Mouse (Mus musculus): Measurements from ENCODE around the gene Tnc.

Tnc gene

DNA sequence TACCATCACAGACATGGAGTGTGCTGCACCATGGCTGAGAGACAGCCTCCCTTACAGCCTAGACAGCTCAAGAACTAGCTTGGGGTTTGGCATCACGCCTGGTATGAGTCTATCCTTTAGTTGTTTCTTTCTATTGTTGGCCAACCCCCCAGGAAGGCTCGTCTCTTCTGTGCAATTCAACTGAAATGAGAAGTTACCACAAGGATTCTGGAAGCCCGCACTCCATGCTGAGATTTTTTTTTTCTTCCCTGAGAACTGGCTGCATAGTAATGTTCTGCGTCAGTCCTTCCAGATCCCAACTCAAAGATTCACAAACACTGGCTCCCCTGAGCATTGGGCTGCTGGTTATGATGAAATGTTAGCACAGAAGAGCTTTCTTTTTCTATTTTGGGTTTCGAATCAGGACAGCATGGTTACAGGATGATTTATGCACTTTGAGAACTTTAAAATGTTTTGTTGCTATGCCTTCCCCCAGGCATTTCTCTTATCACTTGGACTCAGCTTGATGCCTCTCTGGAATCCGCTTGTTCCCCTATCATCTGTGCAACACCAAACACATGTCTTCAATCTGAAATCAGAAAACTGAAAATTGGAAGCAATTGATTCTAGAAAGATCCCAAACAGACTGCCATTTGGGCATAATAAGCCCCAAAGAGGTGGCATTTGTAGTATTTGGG, 29.7 kb upstream of the Tnc start:
- H3K4me3 ChIP-seq (replicated peaks; ENCODE audit: low read length), result no peak overlapping the region
- no peaks in the 10 kb centered on the region for H3K9me3 ChIP-seq (ENCODE audit: low read length)
- H3K27me3 ChIP-seq (ENCODE audit: insufficient read depth, low read length), result no peaks in the 10 kb centered on the region
- H3K36me3 ChIP-seq (ENCODE audit: insufficient read depth, low read length), result no peaks in the 10 kb centered on the region
- TF ChIP-seq NANOG (IDR thresholded peaks at IDR 0.05; ENCODE audit: borderline replicate concordance, low read length) (no peak), POU5F1 (IDR thresholded peaks at IDR 0.05; ENCODE audit: borderline replicate concordance, low read length) (no peak), CTCF (conservative IDR thresholded peaks at IDR 0.05; ENCODE audit: low read length) (no peak)
- no peaks in the 10 kb centered on the region for H3K4me1 ChIP-seq (replicated peaks; ENCODE audit: low read depth, low read length)

DNA sequence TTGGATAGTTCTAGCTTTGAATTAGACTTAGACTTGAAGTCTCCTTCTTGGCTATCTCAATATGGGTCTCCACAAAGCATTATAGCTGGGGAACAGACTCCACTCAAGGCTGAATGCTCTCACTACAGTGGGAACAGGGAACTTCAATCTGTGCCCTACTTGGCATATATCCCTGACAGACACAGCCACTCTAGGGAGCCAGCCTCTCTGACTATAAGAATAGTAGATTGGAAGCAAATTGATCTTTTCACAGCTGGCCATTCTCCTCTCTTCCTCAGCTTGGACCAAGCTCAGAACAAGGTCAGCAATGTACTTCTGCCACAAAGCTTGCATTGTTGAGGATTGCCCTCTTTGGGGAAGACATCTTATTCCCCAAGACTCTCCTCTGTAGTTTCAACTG, 27.9 kb upstream of the Tnc start:
- H3K27me3 ChIP-seq (ENCODE audit: insufficient read depth, low read length), result no peaks in the 10 kb centered on the region
- no peaks in the 10 kb centered on the region for H3K9me3 ChIP-seq (ENCODE audit: low read length)
- no peaks in the 10 kb centered on the region for H3K36me3 ChIP-seq (ENCODE audit: insufficient read depth, low read length)
- no peaks in the 10 kb centered on the region for H3K4me1 ChIP-seq (replicated peaks; ENCODE audit: low read depth, low read length)
- H3K4me3 ChIP-seq (replicated peaks; ENCODE audit: low read length), result no peak overlapping the region
- TF ChIP-seq POU5F1 (IDR thresholded peaks at IDR 0.05; ENCODE audit: borderline replicate concordance, low read length) (no peak), NANOG (IDR thresholded peaks at IDR 0.05; ENCODE audit: borderline replicate concordance, low read length) (no peak), CTCF (conservative IDR thresholded peaks at IDR 0.05; ENCODE audit: low read length) (no peak)

DNA sequence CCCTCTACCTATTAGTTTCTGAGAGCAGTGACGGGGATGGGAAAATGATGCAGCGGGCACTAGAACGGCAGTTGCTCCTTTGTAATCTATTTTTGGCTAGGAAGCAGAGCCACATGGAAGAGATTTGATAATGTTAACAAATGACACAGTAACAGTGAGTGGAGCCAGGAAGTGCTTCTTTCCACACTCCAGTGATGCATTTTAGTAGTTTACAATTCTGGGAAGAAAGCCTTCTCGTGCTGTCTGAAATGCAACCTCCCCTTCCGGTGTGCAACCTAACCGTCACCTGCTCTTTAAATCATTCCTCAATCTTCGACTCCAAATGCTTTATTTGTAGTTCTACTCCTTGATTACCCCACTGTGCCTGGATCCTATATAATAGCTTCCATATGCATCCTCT, 20.6 kb upstream of the Tnc start:
- no peak overlapping the region for H3K4me3 ChIP-seq (replicated peaks; ENCODE audit: low read length)
- TF ChIP-seq CTCF (conservative IDR thresholded peaks at IDR 0.05; ENCODE audit: low read length) (no peak), NANOG (IDR thresholded peaks at IDR 0.05; ENCODE audit: borderline replicate concordance, low read length) (no peak), POU5F1 (IDR thresholded peaks at IDR 0.05; ENCODE audit: borderline replicate concordance, low read length) (no peak)
- H3K4me1 ChIP-seq (replicated peaks; ENCODE audit: low read depth, low read length), result no peaks in the 10 kb centered on the region
- no peaks in the 10 kb centered on the region for H3K27me3 ChIP-seq (ENCODE audit: insufficient read depth, low read length)
- H3K9me3 ChIP-seq (ENCODE audit: low read length), result no peaks in the 10 kb centered on the region
- no peaks in the 10 kb centered on the region for H3K36me3 ChIP-seq (ENCODE audit: insufficient read depth, low read length)

DNA sequence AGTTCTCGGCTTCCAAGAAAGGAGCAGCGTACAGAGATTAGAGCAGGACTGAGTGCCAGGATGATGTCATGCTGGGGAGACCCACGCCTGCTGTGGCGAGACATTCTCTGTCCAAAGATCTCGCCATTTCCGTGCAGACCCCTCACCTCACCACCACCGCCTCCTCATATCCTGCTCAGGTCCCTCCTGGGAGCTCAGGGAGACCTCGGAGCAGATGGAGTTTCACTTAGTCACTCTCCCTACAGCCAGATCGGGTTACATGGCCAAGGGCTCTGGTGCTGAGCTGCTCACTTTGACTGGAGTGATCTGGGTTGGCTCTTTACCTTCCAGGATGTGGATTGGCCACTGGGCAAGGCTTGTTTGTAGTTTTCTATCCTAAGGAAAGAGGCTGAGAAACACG, 18.5 kb upstream of the Tnc start:
- H3K4me1 ChIP-seq (replicated peaks; ENCODE audit: low read depth, low read length), result no peaks in the 10 kb centered on the region
- TF ChIP-seq NANOG (IDR thresholded peaks at IDR 0.05; ENCODE audit: borderline replicate concordance, low read length) (no peak), POU5F1 (IDR thresholded peaks at IDR 0.05; ENCODE audit: borderline replicate concordance, low read length) (no peak), CTCF (conservative IDR thresholded peaks at IDR 0.05; ENCODE audit: low read length) (no peak)
- no peaks in the 10 kb centered on the region for H3K36me3 ChIP-seq (ENCODE audit: insufficient read depth, low read length)
- no peak overlapping the region for H3K4me3 ChIP-seq (replicated peaks; ENCODE audit: low read length)
- H3K9me3 ChIP-seq (ENCODE audit: low read length), result no peaks in the 10 kb centered on the region
- H3K27me3 ChIP-seq (ENCODE audit: insufficient read depth, low read length), result no peaks in the 10 kb centered on the region

DNA sequence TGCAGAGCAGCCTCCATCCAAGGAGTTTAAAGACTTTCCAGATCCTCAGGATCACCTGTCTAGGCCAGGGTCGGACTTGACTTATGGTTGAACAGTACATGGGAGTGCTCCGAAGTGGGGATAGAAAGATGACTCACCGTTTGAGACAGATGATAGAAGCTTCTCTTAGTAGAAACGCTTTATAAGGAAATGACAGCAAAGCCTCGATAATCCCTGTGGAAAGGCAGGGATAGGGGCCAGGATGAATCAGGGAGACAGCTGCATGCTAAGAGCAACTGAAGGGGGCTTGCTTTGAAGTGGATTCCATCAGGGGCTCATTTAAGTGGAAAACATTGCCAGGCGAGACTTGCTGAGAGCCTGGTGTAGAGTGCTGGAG, 12.0 kb upstream of the Tnc start:
- Histone ChIP-seq H3K36me3 (ENCODE audit: insufficient read depth, low read length) (no peaks in the 10 kb centered on the region), H3K9me3 (ENCODE audit: low read length) (no peaks in the 10 kb centered on the region), H3K4me3 (replicated peaks; ENCODE audit: low read length) (no peak overlapping the region), H3K4me1 (replicated peaks; ENCODE audit: low read depth, low read length) (no peaks in the 10 kb centered on the region), H3K27me3 (ENCODE audit: insufficient read depth, low read length) (no peaks in the 10 kb centered on the region)
- no peak for TF ChIP-seq POU5F1 (IDR thresholded peaks at IDR 0.05; ENCODE audit: borderline replicate concordance, low read length)
- no peak for TF ChIP-seq NANOG (IDR thresholded peaks at IDR 0.05; ENCODE audit: borderline replicate concordance, low read length)
- no peak for TF ChIP-seq CTCF (conservative IDR thresholded peaks at IDR 0.05; ENCODE audit: low read length)

DNA sequence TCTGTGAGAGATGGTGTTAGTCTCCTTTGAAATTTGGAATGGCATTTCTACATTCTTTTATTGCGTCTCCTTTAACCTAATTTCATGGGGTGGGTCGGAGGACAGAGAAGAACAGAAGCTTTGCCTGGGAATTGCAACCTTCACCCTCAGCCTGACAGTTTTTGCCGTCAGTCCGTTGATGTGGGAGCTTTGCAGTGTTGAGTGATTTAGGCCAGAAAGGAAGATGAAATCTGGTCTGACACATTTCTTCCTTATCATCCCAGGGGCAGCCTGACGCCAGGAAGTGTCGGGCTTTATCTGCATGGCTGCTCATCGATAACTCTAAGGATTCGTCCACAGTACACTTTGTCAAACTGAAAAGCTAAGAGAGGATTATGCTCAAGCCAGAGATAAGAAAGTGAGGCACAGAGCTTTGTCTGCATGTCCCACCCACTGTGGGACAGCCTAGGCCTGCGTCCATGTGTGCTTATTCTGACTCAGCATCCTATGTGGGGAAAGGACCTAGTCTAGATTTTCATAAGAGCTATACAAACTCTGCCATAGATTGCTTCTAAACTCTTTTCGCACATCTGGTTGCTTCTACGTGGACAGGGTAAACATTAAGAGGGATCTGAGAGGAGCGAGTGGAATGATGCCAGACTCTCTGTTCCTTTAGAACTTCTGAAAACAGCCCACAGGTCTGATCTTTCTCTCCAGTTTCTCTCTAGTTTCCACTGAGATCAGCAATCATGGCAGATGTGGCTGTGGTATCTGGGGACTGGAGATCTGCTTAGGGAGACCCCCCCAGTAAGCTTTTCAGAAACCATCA, 11.4 kb upstream of the Tnc start:
- Histone ChIP-seq H3K9me3 (ENCODE audit: low read length) (no peaks in the 10 kb centered on the region), H3K4me3 (replicated peaks; ENCODE audit: low read length) (no peak overlapping the region), H3K4me1 (replicated peaks; ENCODE audit: low read depth, low read length) (no peaks in the 10 kb centered on the region), H3K36me3 (ENCODE audit: insufficient read depth, low read length) (no peaks in the 10 kb centered on the region), H3K27me3 (ENCODE audit: insufficient read depth, low read length) (no peaks in the 10 kb centered on the region)
- no peak for TF ChIP-seq NANOG (IDR thresholded peaks at IDR 0.05; ENCODE audit: borderline replicate concordance, low read length)
- TF ChIP-seq CTCF (conservative IDR thresholded peaks at IDR 0.05; ENCODE audit: low read length), result no peak
- no peak for TF ChIP-seq POU5F1 (IDR thresholded peaks at IDR 0.05; ENCODE audit: borderline replicate concordance, low read length)

DNA sequence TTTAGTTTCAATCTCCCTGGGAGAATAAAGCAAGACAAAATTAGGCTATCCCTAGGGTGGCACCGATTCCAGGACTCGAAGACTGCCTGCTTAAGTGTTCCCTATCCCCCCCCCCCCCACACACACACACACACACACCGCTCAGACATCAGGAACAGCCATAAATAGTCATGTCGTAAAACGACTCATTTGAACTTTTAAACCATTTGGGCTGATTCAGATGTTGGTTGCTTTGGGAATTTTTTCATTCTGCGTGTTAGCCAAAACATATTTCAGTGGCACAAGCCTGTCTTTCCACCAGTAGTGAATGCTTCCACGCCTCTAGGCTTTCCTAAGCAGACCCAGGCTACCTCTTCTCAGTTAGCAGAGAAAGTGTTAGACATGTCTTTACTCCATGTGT, 1.4 kb upstream of the Tnc start:
- TF ChIP-seq POU5F1 (IDR thresholded peaks at IDR 0.05; ENCODE audit: borderline replicate concordance, low read length) (no peak), CTCF (conservative IDR thresholded peaks at IDR 0.05; ENCODE audit: low read length) (no peak), NANOG (IDR thresholded peaks at IDR 0.05; ENCODE audit: borderline replicate concordance, low read length) (no peak)
- Histone ChIP-seq H3K4me3 (replicated peaks; ENCODE audit: low read length) (no peak overlapping the region), H3K4me1 (replicated peaks; ENCODE audit: low read depth, low read length) (peaks cover 14% of the 10 kb centered on the region; the same call in 1 of the 2 replicates), H3K9me3 (ENCODE audit: low read length) (no peaks in the 10 kb centered on the region), H3K27me3 (ENCODE audit: insufficient read depth, low read length) (peaks cover 43% of the 10 kb centered on the region), H3K36me3 (ENCODE audit: insufficient read depth, low read length) (no peaks in the 10 kb centered on the region)

DNA sequence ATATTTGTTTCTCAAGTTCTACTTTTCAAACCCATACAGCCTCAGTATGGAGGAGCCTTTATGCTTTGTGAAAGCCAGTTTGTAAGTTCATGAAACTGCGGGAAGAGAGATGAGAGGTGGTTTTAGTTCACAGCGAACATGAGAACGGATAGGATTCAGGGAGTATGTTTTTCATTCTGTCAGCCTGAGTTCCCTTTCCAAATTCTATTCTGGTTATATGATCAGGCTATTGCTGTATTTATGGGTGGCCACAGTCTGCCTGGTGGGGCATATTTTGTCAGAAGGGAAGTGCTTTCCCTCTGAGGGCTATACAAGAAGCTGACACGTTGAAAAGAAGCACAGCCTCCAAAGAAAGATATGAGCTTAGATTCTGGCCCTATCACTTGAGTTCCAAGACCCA, 2.9 kb downstream of the Tnc start:
- Histone ChIP-seq H3K36me3 (ENCODE audit: insufficient read depth, low read length) (no peaks in the 10 kb centered on the region), H3K27me3 (ENCODE audit: insufficient read depth, low read length) (peaks cover 51% of the 10 kb centered on the region), H3K9me3 (ENCODE audit: low read length) (no peaks in the 10 kb centered on the region), H3K4me1 (replicated peaks; ENCODE audit: low read depth, low read length) (peaks cover 14% of the 10 kb centered on the region; the same call in 1 of the 2 replicates), H3K4me3 (replicated peaks; ENCODE audit: low read length) (no peak overlapping the region)
- TF ChIP-seq CTCF (conservative IDR thresholded peaks at IDR 0.05; ENCODE audit: low read length), result no peak
- no peak for TF ChIP-seq NANOG (IDR thresholded peaks at IDR 0.05; ENCODE audit: borderline replicate concordance, low read length)
- no peak for TF ChIP-seq POU5F1 (IDR thresholded peaks at IDR 0.05; ENCODE audit: borderline replicate concordance, low read length)

Data from E14TG2a.4 (cell line).